Mouse (Mus musculus): ENCODE measurements around the gene Rin3.

DNA sequence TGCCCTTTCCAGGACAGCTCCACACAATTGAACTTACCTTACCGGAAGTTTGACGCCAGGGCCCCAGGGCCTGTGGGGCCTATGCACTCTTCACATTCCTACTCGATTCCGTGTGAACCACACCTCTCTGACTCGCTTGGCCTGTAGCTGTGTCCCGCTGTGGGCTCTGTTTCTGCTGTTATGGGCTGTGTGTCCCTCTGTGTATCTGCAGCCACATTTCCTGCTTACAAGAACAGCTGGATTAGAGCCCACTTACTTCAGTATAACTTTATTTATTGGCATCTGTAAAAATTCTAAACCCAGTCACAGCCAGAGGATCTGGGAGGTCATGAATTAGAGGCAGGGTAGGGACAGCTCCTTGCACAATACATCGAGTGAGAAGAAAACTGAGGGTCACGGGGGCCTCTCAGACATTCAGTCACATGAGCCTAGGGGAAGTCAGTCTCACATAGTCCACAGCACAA is 20.9 kb upstream of the Rin3 start:
- TF ChIP-seq CTCF (IDR thresholded peaks at IDR 0.05) (no peak), EP300 (IDR thresholded peaks at IDR 0.05) (peak; percentile 58)

All from lung, postnatal 0 days (tissue).